Mouse (Mus musculus) Patski (cell line): ENCODE results near the gene Ssbp2. TPM values are rescaled to one million over a fixed set of nuclear protein-coding genes. Genes with fewer than 3 reads are reported as not detected.

Source experiments
- ATAC-seq: fragments of 100-300 bp; one replicate; pipeline ENCODE4 v1.8.0; 2021
- CTCF ChIA-PET: fragments of 350-600 bp; sonication (Branson Sonifier 250); formaldehyde crosslinking; loops from one replicate; lab custom pipeline; 2022; ENCODE audit warnings: inconsistent platforms; lab: Charles Lee
- POLR2A ChIA-PET: fragments of 350-600 bp; sonication (Branson Sonifier 250); formaldehyde crosslinking; loops from one replicate; lab custom pipeline; 2022; ENCODE audit warnings: antibody characterized with exemption, inconsistent platforms; lab: Charles Lee
- DNase-seq: peaks from one replicate; pipeline ENCODE4 v3.0.0-alpha.2; 2011; ENCODE audit warnings: low read depth, low spot score
- H3K27me3 ChIP-seq: fragments of 371-371 bp; one replicate; pipeline ENCODE4 v1.5.1; 2021
- CTCF ChIP-seq: fragments of 100-300 bp; IDR thresholded peaks from one replicate; pipeline ENCODE4 v1.5.1; 2021
- in situ Hi-C: fragments of 300-500 bp; cut with MboI; formaldehyde crosslinking; loops from 3 replicates; pipeline ENCODE4 v1.11.1; 2018; ENCODE audit warnings: low pct_unique_long_range_greater_than_20kb, mixed read lengths
- polyA plus RNA-seq: library from polyadenylated mRNA; unstranded; gene quantifications from one replicate; pipeline ENCODE4 v1.2.3, GENCODE M21; 2021

The Ssbp2 gene
- 91.1 TPM for polyA plus RNA-seq

DNA sequence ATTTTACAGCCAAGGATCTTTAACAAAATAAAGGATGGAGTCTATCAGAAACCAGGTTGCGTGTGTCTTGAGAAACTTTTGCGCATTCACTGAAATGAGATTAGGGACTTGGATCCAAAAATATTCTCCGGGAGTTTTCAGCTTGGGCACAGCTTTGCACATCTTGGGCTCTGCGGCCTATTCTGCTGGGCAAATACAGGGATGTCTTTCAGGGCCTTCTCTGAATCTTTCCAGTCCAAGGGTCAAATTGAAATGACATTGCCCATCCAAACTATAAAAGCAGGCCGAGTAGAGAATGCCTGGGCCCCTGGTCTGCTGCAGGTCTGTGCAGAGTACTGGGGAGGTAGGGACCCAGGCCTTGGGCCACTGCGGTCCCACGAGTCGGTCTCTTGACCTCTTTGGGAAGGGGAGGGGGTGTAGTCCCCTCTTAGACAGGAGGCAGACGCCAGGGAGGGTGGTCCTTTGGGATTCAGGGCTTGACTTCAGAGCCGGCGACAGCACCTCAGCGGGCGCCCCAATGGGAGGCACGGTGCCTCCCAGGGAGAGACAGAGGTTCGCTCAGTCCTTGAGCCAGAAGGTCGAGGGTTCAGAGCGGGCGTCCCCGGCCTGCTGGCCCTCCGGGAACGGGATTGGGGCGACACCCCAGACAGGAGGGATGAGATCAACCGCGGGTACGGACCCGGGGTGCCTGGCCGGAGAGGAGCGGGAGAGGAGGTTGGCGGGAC, at the start of gene Ssbp2:
Gene Ssbp2, plus strand, starts transcription at position 388 of the 725 bp plus-strand sequence.
- in situ Hi-C loops = loop anchor here (10.0 kb wide), 2 partner anchors 245 to 495 kb away; no protein-coding TSS in a partner anchor
- DNase-seq (peak; percentile 20), ATAC-seq (peak; percentile 51)
- ChIA-PET POLR2A (no interaction called here), CTCF (interaction anchor here (1.0 kb wide), 1 partner anchor 63 kb away, joined by 3 read pairs; no protein-coding TSS in a partner anchor)
- no peak for TF ChIP-seq CTCF
- no peaks in the 10 kb centered on the region for H3K27me3 ChIP-seq

DNA sequence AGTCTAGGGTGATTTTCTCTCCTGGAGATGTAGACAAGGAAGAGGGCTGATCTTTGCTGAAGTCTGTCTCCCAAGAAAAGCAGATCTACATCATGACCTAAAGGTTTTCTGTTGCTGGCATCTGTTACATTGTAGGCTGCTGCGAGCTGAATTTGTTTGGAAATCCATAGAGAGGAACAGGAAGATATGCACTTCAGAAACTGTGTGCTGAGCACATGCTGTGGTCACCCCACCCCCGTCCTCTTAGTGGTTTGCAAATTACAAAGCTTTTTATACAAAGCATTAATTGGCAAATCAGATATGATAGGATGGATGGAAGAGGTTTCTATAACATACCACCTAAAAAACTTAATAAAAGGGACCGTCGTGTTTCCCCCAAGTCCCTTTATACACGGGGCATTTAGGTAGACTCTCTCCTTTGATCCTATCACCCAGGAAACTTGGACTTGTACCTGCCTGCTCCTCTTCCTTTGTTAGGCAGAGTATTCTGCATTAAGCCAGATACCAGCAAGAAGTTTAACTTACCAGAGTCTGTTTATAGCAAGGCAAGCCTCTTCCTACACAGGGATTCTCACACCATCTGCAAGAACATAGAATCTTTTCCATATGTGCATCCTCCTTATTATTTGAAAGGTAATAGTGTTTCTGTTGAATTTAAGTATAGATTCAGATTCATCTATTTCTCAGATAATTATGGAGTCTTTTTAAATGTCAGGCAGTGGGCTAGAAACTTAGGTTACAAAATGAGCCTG, 46.2 kb upstream of the Ssbp2 start:
- no peaks in the 10 kb centered on the region for H3K27me3 ChIP-seq
- DNase-seq (no peak), ATAC-seq (no peak)
- in situ Hi-C loops = no loop called here
- CTCF ChIA-PET = interaction anchor here (1.0 kb wide), 1 partner anchor 10 kb away, joined by 3 read pairs; no protein-coding TSS in a partner anchor
- no peak for TF ChIP-seq CTCF
- POLR2A ChIA-PET = no interaction called here

DNA sequence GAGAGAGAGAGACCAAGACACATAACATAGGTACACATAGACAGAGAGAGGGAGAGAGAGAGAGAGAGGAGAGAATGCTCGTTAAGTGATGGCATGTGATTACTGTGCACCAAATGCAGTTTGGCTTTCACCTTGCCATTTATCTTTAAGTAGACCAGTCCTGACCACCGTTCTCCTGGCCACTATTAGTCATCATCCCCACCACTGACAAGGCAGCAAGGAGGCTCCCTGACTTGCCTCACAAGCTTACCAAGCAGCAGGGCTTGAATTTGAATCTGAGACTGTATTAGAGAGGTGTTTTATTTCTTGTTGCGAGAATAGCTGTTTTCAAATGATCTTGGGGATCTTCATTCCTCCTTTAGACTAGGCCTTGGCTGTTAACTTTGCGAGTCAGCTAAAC, 44.2 kb upstream of the Ssbp2 start:
- no peak for TF ChIP-seq CTCF
- no peak for DNase-seq
- ChIA-PET POLR2A (no interaction called here), CTCF (interaction anchor here (0.9 kb wide), 1 partner anchor 11 kb away, joined by 3 read pairs; no protein-coding TSS in a partner anchor)
- no peaks in the 10 kb centered on the region for H3K27me3 ChIP-seq
- ATAC-seq = no peak
- in situ Hi-C loops = no loop called here

DNA sequence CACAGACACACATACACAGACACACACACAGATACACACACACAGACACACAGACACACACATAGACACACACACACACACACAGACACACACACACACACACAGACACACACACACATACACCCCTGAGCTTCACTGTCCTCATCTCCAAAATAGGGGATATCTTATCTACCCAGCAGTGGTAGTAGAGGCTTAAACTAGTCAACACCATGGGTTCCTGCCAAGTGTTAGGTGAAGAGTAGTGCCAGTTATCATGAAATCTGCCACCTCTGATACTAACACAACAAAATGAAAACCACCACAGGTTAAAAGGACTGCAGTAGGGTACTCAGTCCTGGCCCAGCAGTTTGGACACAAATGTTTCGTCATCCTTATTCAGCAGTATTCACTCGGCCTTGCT, 43.4 kb upstream of the Ssbp2 start:
- no peaks in the 10 kb centered on the region for H3K27me3 ChIP-seq
- ChIA-PET CTCF (interaction anchor here (0.9 kb wide), 1 partner anchor 10 kb away, joined by 3 read pairs; no protein-coding TSS in a partner anchor), POLR2A (no interaction called here)
- no peak for ATAC-seq
- in situ Hi-C loops = no loop called here
- DNase-seq = no peak
- TF ChIP-seq CTCF = no peak

DNA sequence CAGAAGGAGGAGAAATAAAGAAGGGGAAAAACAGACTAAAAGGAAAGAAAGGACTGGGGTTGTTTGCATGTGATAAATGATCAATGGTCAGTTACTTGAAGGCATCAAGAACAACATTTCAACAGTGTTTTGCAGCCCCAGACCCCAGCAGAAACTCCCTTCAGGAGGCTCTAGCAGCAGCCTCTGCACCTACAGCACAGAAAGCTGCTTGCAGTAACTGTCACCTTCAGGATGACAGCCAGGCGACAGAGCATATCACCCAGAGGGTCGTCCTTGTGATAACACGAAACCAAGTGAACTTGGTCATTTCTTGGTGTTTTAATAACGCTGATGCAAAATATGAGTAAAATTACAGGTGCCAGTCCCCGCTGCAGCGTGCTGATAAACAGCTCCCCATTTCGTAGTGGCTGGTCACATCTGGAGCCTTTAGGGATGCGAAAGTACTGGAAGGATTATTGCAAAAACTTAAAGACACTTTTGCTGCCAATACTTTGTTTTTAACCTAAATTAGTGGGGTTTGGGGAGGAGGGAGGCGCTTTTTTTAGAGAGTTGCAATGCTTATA, 38.6 kb upstream of the Ssbp2 start:
- no peak for ATAC-seq
- no peak for TF ChIP-seq CTCF
- POLR2A ChIA-PET = interaction anchor here (0.6 kb wide), 1 partner anchor 29 kb away, joined by 3 read pairs; no protein-coding TSS in a partner anchor
- CTCF ChIA-PET = interaction anchor here (1.2 kb wide), 1 partner anchor 302 kb away, joined by 3 read pairs; no protein-coding TSS in a partner anchor
- in situ Hi-C loops = no loop called here
- no peaks in the 10 kb centered on the region for H3K27me3 ChIP-seq
- no peak for DNase-seq

DNA sequence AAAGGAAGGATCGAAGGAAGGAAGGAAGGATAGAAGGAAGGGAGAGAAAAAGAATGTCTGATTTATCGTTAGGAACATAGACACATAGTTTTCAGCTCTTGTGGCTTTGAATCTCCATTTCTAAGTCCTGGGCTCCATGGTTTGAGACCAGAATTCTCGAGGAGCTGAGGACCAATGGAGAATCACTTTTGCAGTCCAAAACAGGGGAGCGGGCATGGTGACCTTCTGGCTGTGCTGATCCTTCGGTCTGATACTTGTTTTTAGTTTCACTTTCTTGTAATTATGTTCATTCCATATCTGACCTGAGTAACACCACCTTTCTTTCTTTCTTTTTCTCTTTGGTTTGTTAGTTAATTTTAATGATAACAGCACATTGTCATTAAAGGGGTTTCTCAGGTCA, 29.2 kb upstream of the Ssbp2 start:
- in situ Hi-C loops = no loop called here
- DNase-seq (no peak), ATAC-seq (no peak)
- ChIA-PET POLR2A (no interaction called here), CTCF (no interaction called here)
- H3K27me3 ChIP-seq = no peaks in the 10 kb centered on the region
- TF ChIP-seq CTCF = no peak

DNA sequence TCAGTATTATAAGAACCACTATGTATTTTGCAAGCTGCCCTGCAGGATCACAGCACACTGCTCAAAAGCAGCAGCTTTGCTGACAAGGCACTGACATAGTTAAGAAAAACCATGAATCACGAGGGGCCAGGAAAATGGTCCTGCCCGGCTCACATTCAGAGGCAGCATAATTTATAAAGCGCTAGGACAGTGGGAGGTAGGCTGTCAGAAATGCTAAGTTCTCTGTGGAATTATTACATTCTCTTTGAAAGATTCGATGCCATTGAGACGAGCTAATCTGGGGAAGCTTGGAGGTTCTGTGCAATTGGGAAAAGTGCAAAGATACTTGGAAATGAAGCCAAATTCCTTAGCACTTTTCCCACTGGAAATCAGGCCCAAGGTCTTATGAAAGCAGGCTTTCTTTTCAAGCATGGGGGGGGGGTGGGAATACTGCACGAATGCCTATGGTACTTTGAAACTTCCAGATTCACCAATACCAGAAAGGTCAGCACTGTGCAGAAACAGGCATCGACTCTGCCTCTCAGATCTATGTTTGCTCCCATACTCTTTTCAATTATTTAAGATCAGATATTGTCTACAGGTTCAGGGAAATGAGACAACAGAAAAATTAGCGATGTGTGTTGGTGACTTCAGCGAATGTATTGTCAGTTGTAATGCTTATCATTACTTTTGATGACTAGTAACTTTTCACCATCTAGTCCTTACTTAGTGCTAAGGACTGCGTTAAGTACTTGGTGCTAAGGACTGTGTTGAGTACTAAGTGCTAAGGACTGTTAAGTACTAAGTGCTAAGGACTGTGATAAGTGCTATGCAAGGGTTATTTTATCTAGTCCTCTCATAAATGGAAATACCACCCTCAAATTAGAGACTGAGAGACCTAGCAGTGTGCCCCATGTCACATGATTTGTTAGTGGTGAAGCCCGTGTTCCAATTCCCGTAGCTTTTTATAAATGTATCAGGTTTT, 28.4 kb upstream of the Ssbp2 start:
- in situ Hi-C loops = no loop called here
- POLR2A ChIA-PET = no interaction called here
- no peak for DNase-seq
- ATAC-seq = no peak
- CTCF ChIA-PET = interaction anchor here (0.6 kb wide), 1 partner anchor 417 kb away, joined by 3 read pairs; no protein-coding TSS in a partner anchor
- no peaks in the 10 kb centered on the region for H3K27me3 ChIP-seq
- TF ChIP-seq CTCF = no peak

DNA sequence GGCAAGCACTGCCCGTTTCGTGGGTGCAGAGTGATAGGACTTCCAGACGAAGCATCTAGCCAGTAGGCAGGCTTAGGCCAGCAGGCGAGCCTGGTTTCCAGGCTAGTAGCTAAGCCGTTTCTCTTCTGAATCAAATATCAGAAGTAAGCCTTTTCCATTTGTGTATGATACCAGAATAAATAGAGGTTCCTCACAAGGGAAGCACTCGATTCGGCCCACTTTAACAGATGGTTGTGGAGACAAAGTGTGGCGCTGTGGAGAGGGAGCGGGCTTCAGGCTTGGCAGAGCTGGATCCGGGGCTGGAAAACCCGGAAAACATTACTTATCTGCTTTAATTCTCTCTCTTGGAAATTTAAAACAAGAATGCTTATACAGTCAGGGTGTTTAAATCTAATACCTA, 27.1 kb upstream of the Ssbp2 start:
- ATAC-seq = no peak
- ChIA-PET CTCF (no interaction called here), POLR2A (no interaction called here)
- H3K27me3 ChIP-seq = no peaks in the 10 kb centered on the region
- TF ChIP-seq CTCF = no peak
- DNase-seq = no peak
- in situ Hi-C loops = no loop called here

DNA sequence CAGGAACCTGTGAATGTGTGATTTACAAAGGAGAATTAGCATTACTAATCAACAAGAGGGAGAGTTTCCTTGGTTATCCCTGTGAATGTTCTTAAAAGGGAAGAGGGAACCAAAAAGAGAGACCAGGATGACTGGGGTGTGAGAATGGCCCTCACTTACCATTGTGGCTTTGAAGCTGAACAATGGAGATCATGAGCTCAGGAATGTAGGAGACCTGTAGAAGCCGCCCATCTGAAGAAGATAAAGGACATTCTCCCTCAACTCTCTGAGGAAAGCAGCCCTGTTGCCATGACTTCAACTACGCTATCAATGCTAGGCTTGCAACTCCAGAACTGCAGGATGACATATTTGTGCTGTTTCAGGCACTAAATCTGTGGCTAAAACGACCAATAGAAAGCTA, 22.2 kb upstream of the Ssbp2 start:
- no peaks in the 10 kb centered on the region for H3K27me3 ChIP-seq
- ATAC-seq (no peak), DNase-seq (no peak)
- POLR2A ChIA-PET = no interaction called here
- TF ChIP-seq CTCF = no peak
- CTCF ChIA-PET = no interaction called here
- in situ Hi-C loops = no loop called here

DNA sequence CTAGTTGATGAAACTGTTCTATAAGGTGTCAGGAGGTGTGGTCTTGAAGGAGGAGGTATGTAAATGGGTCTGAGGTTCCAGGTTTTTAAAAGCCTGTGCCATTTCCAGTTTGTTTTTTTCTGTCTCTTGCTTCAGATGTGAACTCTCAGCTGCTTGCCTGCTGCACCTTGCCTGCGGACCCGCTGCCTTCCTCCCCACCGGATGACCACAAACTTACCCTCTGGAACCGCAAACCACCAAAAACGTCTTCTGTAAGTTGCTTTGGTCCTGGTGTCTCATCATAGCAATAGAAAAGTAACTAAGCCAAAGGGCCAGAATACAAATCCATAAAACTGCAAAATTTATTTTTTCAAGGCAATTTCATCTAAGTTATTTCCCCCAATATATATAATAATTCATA, 18.6 kb upstream of the Ssbp2 start:
- no peaks in the 10 kb centered on the region for H3K27me3 ChIP-seq
- no peak for TF ChIP-seq CTCF
- ChIA-PET CTCF (no interaction called here), POLR2A (no interaction called here)
- ATAC-seq (no peak), DNase-seq (no peak)
- in situ Hi-C loops = no loop called here
